9 mouse cellular contexts compared by ENCODE assay signal in the genomic region with DNA sequence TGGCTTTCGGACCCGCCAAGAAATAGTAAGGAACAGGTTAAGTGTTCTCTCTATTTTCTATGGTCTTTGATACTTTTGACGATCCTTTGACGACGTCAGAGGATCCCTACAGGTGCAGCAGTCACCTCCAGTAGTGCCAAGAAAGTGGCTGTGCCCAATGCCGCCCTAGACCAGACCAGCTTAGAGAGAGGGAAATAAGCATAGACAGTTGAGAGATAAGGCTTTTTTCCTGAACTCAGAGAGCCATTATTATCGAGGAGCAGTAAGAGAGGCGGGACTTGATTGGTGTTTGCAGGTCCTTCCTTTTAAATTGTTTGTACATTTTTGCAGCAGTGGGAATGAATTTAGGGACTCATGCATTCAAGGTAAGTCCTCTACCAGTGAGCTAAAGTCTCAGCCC. TPM values are rescaled to one million over a fixed set of nuclear protein-coding genes. Genes with fewer than 3 reads are reported as not detected.
DNase-seq lines count a peak whose midpoint lies in the region; ATAC-seq lines count a peak whose summit lies in the region.
"Had no signal": no experiment of that assay in that cellular context is flagged by ENCODE, and none has a peak within 500 bp of the region (broad histone marks: within the 10 kb centered on the region; RNA-seq: fewer than 3 reads in every experiment).

No protein-coding gene starts in this region.

- H3K36me3 ChIP-seq in kidney, embryonic 15.5 days, result no peaks in the 10 kb centered on the region
- no peaks in the 10 kb centered on the region for H3K36me3 ChIP-seq in hindbrain, embryonic 14.5 days (replicated peaks; ENCODE audit: control insufficient read depth, insufficient read depth)

- H3K27ac ChIP-seq in kidney, embryonic 15.5 days, result no peak overlapping the region
- no peak overlapping the region for H3K27ac ChIP-seq in brown adipose tissue, adult 24 weeks (replicated peaks; ENCODE audit: low read depth, low read length)
- H3K27ac ChIP-seq in hindbrain, embryonic 14.5 days, result no peak overlapping the region

- 0 out of 2 replicates have a peak overlapping the region, but pooled peaks have one; percentile 19 for H3K9ac ChIP-seq in kidney, embryonic 15.5 days
- no peak overlapping the region for H3K9ac ChIP-seq in hindbrain, embryonic 14.5 days

- no peak for DNase-seq in kidney, postnatal 36 days
- no peak for DNase-seq in hindbrain, embryonic 14.5 days (ENCODE audit: low spot score)
- DNase-seq in adipocyte (ENCODE audit: low spot score), result no peak
- no peak for DNase-seq in cerebellum, adult 11-12 months
- DNase-seq in right cerebral cortex, postnatal 10 days (ENCODE audit: low spot score in 2 of 2), result no peak
- DNase-seq: thymus, postnatal 36 days had no signal

- no peak for ATAC-seq in kidney, embryonic 15.5 days (replicated peaks; ENCODE audit: low FRiP score)
- no peak for ATAC-seq in hindbrain, embryonic 14.5 days (ENCODE audit: low FRiP score)
- peak; percentile 20 for ATAC-seq in megakaryocyte-erythroid progenitor cell, adult 5-6 weeks (replicated peaks; ENCODE audit: low FRiP score, low TSS enrichment, poor library complexity, severe bottlenecking)

- peak overlapping the region; percentile 63 for H3K4me2 ChIP-seq in kidney, embryonic 15.5 days
- H3K4me2 ChIP-seq in hindbrain, embryonic 14.5 days (replicated peaks), result peak overlapping the region; percentile 58

- H3K4me3 ChIP-seq in kidney, embryonic 15.5 days (replicated peaks), result peak overlapping the region; percentile 98
- H3K4me3 ChIP-seq in brown adipose tissue, adult 24 weeks (ENCODE audit: insufficient read depth, low read depth, low read length), result peak overlapping the region; percentile 68
- peak overlapping the region; percentile 98; the same call in 1 of the 2 replicates for H3K4me3 ChIP-seq in hindbrain, embryonic 14.5 days (replicated peaks; ENCODE audit: low read length)

- peaks cover 20% of the 10 kb centered on the region for H3K4me1 ChIP-seq in kidney, embryonic 15.5 days
- peaks cover 2% of the 10 kb centered on the region; the same call in 1 of the 2 replicates for H3K4me1 ChIP-seq in brown adipose tissue, adult 24 weeks (ENCODE audit: control insufficient read depth, insufficient read depth, insufficient read length, low read length)
- H3K4me1 ChIP-seq in hindbrain, embryonic 14.5 days (replicated peaks; ENCODE audit: control insufficient read depth, insufficient read depth, low read length), result peaks cover 15% of the 10 kb centered on the region

- H3K27me3 ChIP-seq in kidney, embryonic 15.5 days, result no peaks in the 10 kb centered on the region
- no peaks in the 10 kb centered on the region for H3K27me3 ChIP-seq in hindbrain, embryonic 14.5 days (ENCODE audit: control insufficient read depth, insufficient read depth, low read length)

- WGBS in kidney, embryonic 15.5 days, result 50% methylated on average over 8 of the region's 8 CpGs
- WGBS in hindbrain, embryonic 14.5 days, result 58% methylated on average over 8 of the region's 8 CpGs

- H3K9me3 ChIP-seq in kidney, embryonic 15.5 days (replicated peaks), result no peaks in the 10 kb centered on the region
- H3K9me3 ChIP-seq in hindbrain, embryonic 14.5 days (ENCODE audit: control insufficient read depth, low read length), result no peaks in the 10 kb centered on the region

RNA-seq across cellular contexts. Expression of gene Fryl, which starts 1.3 kb away (rescaled TPM):
- 34.4 and 34.8 TPM in 2 replicates for polyA plus RNA-seq in kidney, embryonic 15.5 days (2015; fragmentation: Nextera tagmentation; extraction: Ambion mirVana)
- 9.4 and 25.3 TPM in 2 replicates for polyA plus RNA-seq in brown adipose tissue, adult 24 weeks (2012; ENCODE audit: insufficient read depth, insufficient read length, missing spikeins)
- polyA plus RNA-seq in hindbrain, embryonic 14.5 days (2014; fragmentation: Nextera tagmentation; extraction: Ambion mirVana), result 40.7 and 45.2 TPM in 2 replicates
- total RNA-seq in megakaryocyte-erythroid progenitor cell, adult 5-6 weeks (2014; fragmentation: Nextera tagmentation), result 96.9 and 132 TPM in 2 replicates
- total RNA-seq in megakaryocyte-erythroid progenitor cell, adult 5-6 weeks (2017), result 45.9 and 90.8 TPM in 2 replicates

RNA-seq across cellular contexts. Expression of gene Ociad1, which starts 34.9 kb away (rescaled TPM):
- 237 and 247 TPM in 2 replicates for polyA plus RNA-seq in kidney, embryonic 15.5 days (2015; fragmentation: Nextera tagmentation; extraction: Ambion mirVana)
- 384 and 403 TPM in 2 replicates for polyA plus RNA-seq in brown adipose tissue, adult 24 weeks (2012; ENCODE audit: insufficient read depth, insufficient read length, missing spikeins)
- polyA plus RNA-seq in hindbrain, embryonic 14.5 days (2014; fragmentation: Nextera tagmentation; extraction: Ambion mirVana), result 226 and 246 TPM in 2 replicates
- total RNA-seq in megakaryocyte-erythroid progenitor cell, adult 5-6 weeks (2014; fragmentation: Nextera tagmentation), result 223 and 270 TPM in 2 replicates
- total RNA-seq in megakaryocyte-erythroid progenitor cell, adult 5-6 weeks (2017), result 192 and 410 TPM in 2 replicates
